Mouse (Mus musculus) bone marrow, adult 2 months (tissue): ENCODE measurements around the gene Dhps. TPM values are rescaled to one million over a fixed set of nuclear protein-coding genes. Genes with fewer than 3 reads are reported as not detected.

Source experiments
- H3K27ac ChIP-seq: fragments of 200-500 bp; 2 replicates; pipeline ENCODE4 v1.5.1; 2012; ENCODE audit warnings: low read depth, mild to moderate bottlenecking, control low read depth, inconsistent platforms, low read length; ENCODE audit not compliant: control insufficient read depth, poor library complexity, insufficient read depth
- H3K4me1 ChIP-seq: fragments of 200-500 bp; 2 replicates; pipeline ENCODE4 v1.6.1; 2011; ENCODE audit warnings: low read length; ENCODE audit not compliant: control insufficient read depth, insufficient read depth
- H3K4me3 ChIP-seq: fragments of 200-500 bp; replicated peaks from 2 replicates; pipeline ENCODE3; 2011; ENCODE audit warnings: mild to moderate bottlenecking, low read depth, low read length, control low read depth; ENCODE audit not compliant: control insufficient read depth
- CTCF ChIP-seq: fragments of 200-500 bp; IDR thresholded peaks from 2 replicates; pipeline ENCODE4 v1.5.1; 2011; ENCODE audit warnings: low read length, control low read depth; ENCODE audit not compliant: control insufficient read depth, insufficient read depth
- POLR2A ChIP-seq: fragments of 200-500 bp; IDR thresholded peaks from 2 replicates; pipeline ENCODE4 v1.6.1; 2011; ENCODE audit warnings: low read depth, mild to moderate bottlenecking, control low read depth, low read length, borderline replicate concordance; ENCODE audit not compliant: control insufficient read depth
- WGBS: fragments of 180-500 bp; shearing (Covaris S2); methylation state at CpG from one replicate; pipeline ENCODE4 v1.1.7; 2018; 5-methylcytosine and 5-hydroxymethylcytosine counted together
- polyA plus RNA-seq: library from polyadenylated mRNA; stranded (reverse); fragments of >200 nt; gene quantifications from 2 replicates; pipeline ENCODE4 v1.2.4, GENCODE M21; 2011; ENCODE audit warnings: low replicate concordance; ENCODE audit not compliant: missing spikeins, insufficient read depth, insufficient read length

Dhps gene
- polyA plus RNA-seq, 1 experiment = 31.0 TPM

DNA sequence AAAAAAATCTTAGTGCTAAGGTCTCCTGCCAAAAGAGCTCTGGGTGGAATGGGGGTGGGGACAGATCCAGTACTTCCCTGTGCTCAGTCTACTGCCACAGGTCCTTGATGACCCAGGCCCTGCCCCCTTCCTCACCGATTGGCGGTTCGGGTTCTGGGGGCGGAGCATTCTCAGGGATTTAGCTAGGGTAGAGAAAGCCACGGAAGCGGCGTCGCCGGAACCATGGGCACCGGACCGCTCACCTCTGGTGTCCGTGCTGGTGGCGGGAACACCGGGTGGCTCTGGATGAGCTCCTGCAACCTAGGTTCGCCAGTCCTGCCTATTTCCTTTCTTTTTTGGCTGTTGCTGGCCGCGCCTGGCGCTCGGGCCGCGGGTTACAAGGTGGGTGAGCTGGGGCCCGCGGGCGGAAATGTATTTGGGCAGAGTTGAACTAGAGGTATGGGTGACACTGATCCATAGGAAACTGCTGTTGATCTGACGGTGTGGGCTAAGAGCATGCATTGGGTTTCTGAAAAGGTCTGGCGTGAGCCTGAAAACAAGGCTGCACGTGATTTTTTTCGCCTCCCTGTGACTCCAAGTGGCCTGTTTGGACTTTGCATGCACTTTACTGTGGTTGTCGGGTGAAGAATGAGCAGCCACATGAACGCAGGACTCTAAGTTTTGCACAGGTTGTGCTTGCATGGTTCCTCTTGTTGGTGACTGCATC lies 11.7 kb downstream of the Dhps start, which contains the start of gene Man2b1:
Gene Man2b1 (plus strand): TSS at position 163 of the 706 bp plus-strand sequence.
- Histone ChIP-seq H3K4me1 (no peaks in the 10 kb centered on the region; the same call in 1 of the 2 replicates), H3K27ac (peak within 1 kb of the TSS; percentile 82), H3K4me3 (peak within 1 kb of the TSS; percentile 91)
- TF ChIP-seq POLR2A (peak; percentile 93), CTCF (no peak; the same call in 1 of the 2 replicates)
- under 1% methylated on average over 30 of the region's 30 CpGs for WGBS

DNA sequence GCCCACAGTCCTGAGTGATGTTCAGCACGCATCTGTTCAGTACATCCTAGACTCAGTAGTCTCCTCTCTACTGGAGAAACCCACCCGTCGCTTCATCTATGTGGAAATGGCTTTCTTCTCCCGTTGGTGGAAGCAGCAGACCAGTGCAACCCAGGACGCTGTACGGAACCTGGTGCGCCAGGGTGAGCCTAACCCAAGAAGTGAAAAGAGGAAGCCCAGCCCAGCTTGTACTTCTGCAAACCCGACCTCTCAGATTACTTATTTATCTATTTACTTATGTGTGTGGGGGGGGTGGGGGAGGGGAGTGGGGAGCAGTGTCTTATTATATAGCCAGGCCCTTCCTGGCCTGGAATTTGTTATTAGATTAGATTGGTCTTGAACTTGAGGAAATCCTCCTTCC lies 13.1 kb downstream of the Dhps start:
- Histone ChIP-seq H3K27ac (peak overlapping the region; percentile 58; the same call in 1 of the 2 replicates), H3K4me1 (no peaks in the 10 kb centered on the region; the same call in 1 of the 2 replicates), H3K4me3 (peak overlapping the region; percentile 91)
- WGBS = 12% methylated on average over 8 of the region's 8 CpGs
- TF ChIP-seq CTCF = no peak
- no peak for TF ChIP-seq POLR2A

- 71% methylated on average over 3 of the region's 3 CpGs for WGBS
- Histone ChIP-seq H3K27ac (no peak overlapping the region), H3K4me1 (no peaks in the 10 kb centered on the region; the same call in 1 of the 2 replicates), H3K4me3 (no peak overlapping the region)
- TF ChIP-seq CTCF (0 out of 2 replicates have a peak, but pooled peaks have one; percentile 4), POLR2A (no peak)
Observed at GRCm38 (mm10) chr8:85086238-85086637, 14.7 kb downstream of the Dhps start.

DNA sequence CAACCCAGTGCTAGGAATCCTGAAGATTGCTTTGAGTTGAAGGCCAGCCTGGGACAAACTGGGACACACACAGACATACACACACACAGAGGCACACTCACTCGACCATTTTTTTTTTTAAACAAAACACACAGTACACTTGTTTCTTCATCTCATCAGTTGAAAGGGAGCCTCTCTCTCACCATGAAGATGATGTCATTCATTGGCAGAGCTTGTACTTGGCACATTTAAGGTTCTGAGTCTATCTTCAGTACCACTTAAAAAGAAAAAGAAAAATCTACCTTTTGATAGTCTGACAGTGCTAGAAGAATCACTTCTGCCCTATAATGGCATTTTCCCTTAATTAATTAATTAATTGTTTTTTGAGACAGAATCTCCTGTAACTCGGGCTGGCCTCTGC lies 17.2 kb downstream of the Dhps start:
- Histone ChIP-seq H3K4me1 (no peaks in the 10 kb centered on the region; the same call in 1 of the 2 replicates), H3K4me3 (no peak overlapping the region), H3K27ac (no peak overlapping the region)
- TF ChIP-seq CTCF (no peak), POLR2A (no peak)
- WGBS = 69% methylated on average over 2 of the region's 2 CpGs

GRCm38 (mm10) chr8:85090856-85091255 lies 19.3 kb downstream of the Dhps start:
- H3K4me3 ChIP-seq = no peak overlapping the region
- 87% methylated on average over 11 of the region's 11 CpGs for WGBS
- no peak for TF ChIP-seq CTCF
- TF ChIP-seq POLR2A = no peak
- no peaks in the 10 kb centered on the region for H3K4me1 ChIP-seq
- no peak overlapping the region for H3K27ac ChIP-seq

- WGBS = 87% methylated on average over 21 of the region's 21 CpGs
- TF ChIP-seq POLR2A = no peak
- no peak for TF ChIP-seq CTCF
- Histone ChIP-seq H3K27ac (no peak overlapping the region), H3K4me1 (no peaks in the 10 kb centered on the region), H3K4me3 (no peak overlapping the region)
Observed at GRCm38 (mm10) chr8:85091526-85092090, 20.1 kb downstream of the Dhps start.

- WGBS = 86% methylated on average over 13 of the region's 13 CpGs
- no peak for TF ChIP-seq CTCF
- Histone ChIP-seq H3K27ac (no peak overlapping the region), H3K4me1 (no peaks in the 10 kb centered on the region), H3K4me3 (no peak overlapping the region)
Observed at GRCm38 (mm10) chr8:85095051-85095450, 23.5 kb downstream of the Dhps start.

- no peak for TF ChIP-seq POLR2A
- TF ChIP-seq CTCF = no peak
- no peak overlapping the region for H3K27ac ChIP-seq
- H3K4me3 ChIP-seq = no peak overlapping the region
- no peaks in the 10 kb centered on the region for H3K4me1 ChIP-seq
- WGBS = 84% methylated on average over 7 of the region's 7 CpGs
Observed at GRCm38 (mm10) chr8:85095566-85095965, 24.0 kb downstream of the Dhps start.

DNA sequence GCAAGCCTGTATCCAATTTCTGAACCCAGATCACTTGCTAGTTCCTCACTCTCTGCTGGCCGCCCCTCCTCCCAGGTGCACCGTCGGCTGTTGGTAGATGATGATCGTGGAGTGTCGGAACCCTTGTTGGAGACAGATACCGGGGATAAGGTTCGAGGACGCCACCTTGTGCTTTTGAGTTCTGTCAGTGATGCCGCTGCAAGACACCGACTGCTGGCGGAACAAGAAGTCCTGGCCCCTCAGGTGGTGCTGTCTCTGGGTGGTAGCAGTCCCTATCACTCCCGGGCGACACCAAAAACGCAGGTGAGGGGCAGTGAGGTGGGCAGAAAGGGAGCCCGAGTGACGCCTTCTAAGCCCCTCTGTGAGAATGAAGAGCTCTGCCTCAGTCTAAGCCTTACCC lies 24.6 kb downstream of the Dhps start:
- Histone ChIP-seq H3K4me1 (no peaks in the 10 kb centered on the region), H3K27ac (no peak overlapping the region), H3K4me3 (no peak overlapping the region)
- TF ChIP-seq CTCF (no peak), POLR2A (no peak)
- 94% methylated on average over 16 of the region's 16 CpGs for WGBS
